Mouse (Mus musculus) liver, postnatal 0 days (tissue): Measurements from ENCODE around the gene Slc47a1. TPM values are rescaled to one million over a fixed set of nuclear protein-coding genes. Genes with fewer than 3 reads are reported as not detected.

ENCODE experiments used
- ATAC-seq: fragments of 200-750 bp; cut with Nextera tagmentation; 2 replicates; pipeline ENCODE4 v1.8.0; 2017; ENCODE audit warnings: mild to moderate bottlenecking, moderate library complexity
- DNase-seq: peaks from one replicate; pipeline ENCODE4 v3.0.0-alpha.2; 2016
- H3K27ac ChIP-seq: fragments of 300-500 bp; sonication (generic); 2 replicates; pipeline ENCODE4 v1.5.1; 2014; ENCODE audit warnings: antibody characterized with exemption, moderate library complexity, mild to moderate bottlenecking, low read depth
- H3K27me3 ChIP-seq: fragments of 300-500 bp; sonication (generic); 2 replicates; pipeline ENCODE4 v1.6.1; 2014; ENCODE audit warnings: low read length, control low read depth, mixed read lengths; ENCODE audit not compliant: insufficient read depth
- H3K36me3 ChIP-seq: fragments of 300-500 bp; sonication (generic); replicated peaks from 2 replicates; pipeline ENCODE4 v1.6.1; 2014; ENCODE audit warnings: mild to moderate bottlenecking, control low read depth, low read length, moderate library complexity, mixed read lengths; ENCODE audit not compliant: insufficient read depth
- H3K4me1 ChIP-seq: fragments of 300-500 bp; sonication (generic); 2 replicates; pipeline ENCODE4 v1.6.1; 2014; ENCODE audit warnings: antibody characterized with exemption, mild to moderate bottlenecking, control low read depth; ENCODE audit not compliant: insufficient read depth
- H3K4me2 ChIP-seq: fragments of 300-500 bp; sonication (generic); 2 replicates; pipeline ENCODE4 v1.6.1; 2014; ENCODE audit warnings: low read depth, mild to moderate bottlenecking, low read length, moderate library complexity, mixed read lengths
- H3K4me3 ChIP-seq: fragments of 300-500 bp; sonication (generic); 2 replicates; pipeline ENCODE4 v1.5.1; 2014; ENCODE audit warnings: low read depth, low read length
- H3K9ac ChIP-seq: fragments of 300-500 bp; sonication (generic); replicated peaks from 2 replicates; pipeline ENCODE4 v1.6.1; 2014; ENCODE audit warnings: mild to moderate bottlenecking, moderate library complexity
- H3K9me3 ChIP-seq: fragments of 300-500 bp; sonication (generic); 2 replicates; pipeline ENCODE4 v1.6.1; 2016; ENCODE audit warnings: mild to moderate bottlenecking, control low read depth, low read length, mixed read lengths
- CTCF ChIP-seq: sonication (generic); IDR thresholded peaks from 2 replicates; pipeline ENCODE4 v1.5.1; 2016; ENCODE audit warnings: antibody characterized with exemption, low read depth
- EP300 ChIP-seq: IDR thresholded peaks from 2 replicates; pipeline ENCODE4 v1.6.1; 2016; ENCODE audit warnings: antibody characterized with exemption, low read depth, mild to moderate bottlenecking
- WGBS: fragments of 180-500 bp; shearing (Covaris S2); extraction: QIAGEN DNeasy Blood & Tissue Kit; methylation state at CpG from one replicate; pipeline ENCODE4 v1.1.7; 2014; ENCODE audit not compliant: insufficient replicate concordance; 5-methylcytosine and 5-hydroxymethylcytosine counted together
- polyA plus RNA-seq: library from polyadenylated mRNA; unstranded; fragments of >200 nt; fragmentation: Nextera tagmentation; extraction: Ambion mirVana; gene quantifications from 2 replicates; pipeline ENCODE4 v1.2.1, GENCODE M21; 2015

Gene Slc47a1
- polyA plus RNA-seq, 1 experiment from 2014 or later, result 30.2 TPM

GRCm38 (mm10) chr11:61300205-61300604, 77.9 kb downstream of the Slc47a1 start:
- no peak overlapping the region for H3K4me2 ChIP-seq
- 45% methylated on average over 3 of the region's 3 CpGs for WGBS
- no peak overlapping the region; the same call in 1 of the 2 replicates for H3K27ac ChIP-seq
- H3K9me3 ChIP-seq, result peaks cover 2% of the 10 kb centered on the region; the same call in 1 of the 2 replicates
- no peak overlapping the region for H3K9ac ChIP-seq
- DNase-seq (no peak), ATAC-seq (no peak)
- H3K4me1 ChIP-seq, result peaks cover 3% of the 10 kb centered on the region; the same call in 1 of the 2 replicates
- TF ChIP-seq CTCF, result no peak
- TF ChIP-seq EP300, result no peak
- H3K27me3 ChIP-seq, result no peaks in the 10 kb centered on the region
- no peaks in the 10 kb centered on the region for H3K36me3 ChIP-seq
- no peak overlapping the region for H3K4me3 ChIP-seq

GRCm38 (mm10) chr11:61297901-61298300, 80.2 kb downstream of the Slc47a1 start:
- DNase-seq (no peak), ATAC-seq (no peak)
- H3K4me1 ChIP-seq, result peaks cover 3% of the 10 kb centered on the region; the same call in 1 of the 2 replicates
- TF ChIP-seq EP300, result no peak
- TF ChIP-seq CTCF, result no peak
- H3K27ac ChIP-seq, result no peak overlapping the region
- H3K36me3 ChIP-seq, result no peaks in the 10 kb centered on the region
- H3K4me2 ChIP-seq, result no peak overlapping the region
- H3K9me3 ChIP-seq, result peaks cover 2% of the 10 kb centered on the region; the same call in 1 of the 2 replicates
- H3K4me3 ChIP-seq, result no peak overlapping the region
- H3K27me3 ChIP-seq, result no peaks in the 10 kb centered on the region
- WGBS, result 55% methylated on average over 2 of the region's 2 CpGs
- no peak overlapping the region for H3K9ac ChIP-seq

GRCm38 (mm10) chr11:61297326-61297725, 80.8 kb downstream of the Slc47a1 start:
- whole genome bisulfite sequencing, result 80% methylated on average over 2 of the region's 2 CpGs

GRCm38 (mm10) chr11:61296556-61296955, 81.6 kb downstream of the Slc47a1 start:
- no peaks in the 10 kb centered on the region for H3K36me3 ChIP-seq
- H3K4me3 ChIP-seq, result no peak overlapping the region
- ATAC-seq (no peak), DNase-seq (no peak)
- no peak overlapping the region for H3K9ac ChIP-seq
- no peak overlapping the region for H3K27ac ChIP-seq
- 61% methylated on average over 1 of the region's 1 CpGs for WGBS
- TF ChIP-seq CTCF (no peak), EP300 (no peak)
- H3K27me3 ChIP-seq, result no peaks in the 10 kb centered on the region
- no peak overlapping the region for H3K4me2 ChIP-seq
- H3K9me3 ChIP-seq, result peaks cover 2% of the 10 kb centered on the region; the same call in 1 of the 2 replicates
- peaks cover 3% of the 10 kb centered on the region; the same call in 1 of the 2 replicates for H3K4me1 ChIP-seq

More at GRCm38 (mm10) chr11:61297326-61297725, 80.8 kb downstream of the Slc47a1 start:
- TF ChIP-seq EP300 (no peak), CTCF (no peak)
- ATAC-seq (no peak), DNase-seq (no peak)
- no peaks in the 10 kb centered on the region for H3K27me3 ChIP-seq
- H3K9ac ChIP-seq, result no peak overlapping the region
- peaks cover 3% of the 10 kb centered on the region; the same call in 1 of the 2 replicates for H3K4me1 ChIP-seq
- no peak overlapping the region for H3K4me3 ChIP-seq
- peaks cover 2% of the 10 kb centered on the region; the same call in 1 of the 2 replicates for H3K9me3 ChIP-seq
- H3K27ac ChIP-seq, result no peak overlapping the region
- no peaks in the 10 kb centered on the region for H3K36me3 ChIP-seq
- H3K4me2 ChIP-seq, result no peak overlapping the region

GRCm38 (mm10) chr11:61295556-61295955, 82.6 kb downstream of the Slc47a1 start:
- Histone ChIP-seq H3K36me3 (no peaks in the 10 kb centered on the region), H3K9me3 (peaks cover 2% of the 10 kb centered on the region; the same call in 1 of the 2 replicates), H3K4me1 (no peaks in the 10 kb centered on the region), H3K4me3 (no peak overlapping the region), H3K27ac (no peak overlapping the region), H3K9ac (no peak overlapping the region), H3K4me2 (no peak overlapping the region), H3K27me3 (no peaks in the 10 kb centered on the region)
- no peak for ATAC-seq
- DNase-seq, result no peak
- TF ChIP-seq CTCF (no peak), EP300 (no peak)
- 79% methylated on average over 2 of the region's 2 CpGs for WGBS

GRCm38 (mm10) chr11:61294431-61294830, 83.7 kb downstream of the Slc47a1 start:
- ATAC-seq, result no peak
- no peak overlapping the region for H3K9ac ChIP-seq

More at GRCm38 (mm10) chr11:61294431-61294830, 83.7 kb downstream of the Slc47a1 start:
- Histone ChIP-seq H3K36me3 (no peaks in the 10 kb centered on the region), H3K4me1 (no peaks in the 10 kb centered on the region), H3K9me3 (peaks cover 2% of the 10 kb centered on the region; the same call in 1 of the 2 replicates), H3K27ac (no peak overlapping the region), H3K27me3 (no peaks in the 10 kb centered on the region), H3K4me3 (no peak overlapping the region), H3K4me2 (no peak overlapping the region)
- no peak for TF ChIP-seq CTCF
- TF ChIP-seq EP300, result no peak
- no peak for DNase-seq
- WGBS, result 72% methylated on average over 3 of the region's 3 CpGs

Other genes starting within 250 kb of the Slc47a1 start
- 8.7 and 10.0 TPM in 2 replicates for gene Usp22, start 203.3 kb downstream of the Slc47a1 start, polyA plus RNA-seq
- gene Aldh3a1, start 170.8 kb downstream of the Slc47a1 start, polyA plus RNA-seq, result 0.09 and 0.12 TPM in 2 replicates
- 89.8 and 93.3 TPM in 2 replicates for gene Aldh3a2, start 110.9 kb downstream of the Slc47a1 start, polyA plus RNA-seq
- not detected in 2 replicates for gene Slc47a2, start 35.5 kb downstream of the Slc47a1 start, polyA plus RNA-seq
- 0.04 and 0.06 TPM in 2 replicates for gene Rnf112, start 75.8 kb upstream of the Slc47a1 start, polyA plus RNA-seq
- 4.9 TPM in 2 replicates for gene Mfap4, start 107.1 kb upstream of the Slc47a1 start, polyA plus RNA-seq
- gene Mapk7, start 116.1 kb upstream of the Slc47a1 start, polyA plus RNA-seq, result 4.8 and 5.6 TPM in 2 replicates
- gene B9d1, start 126.8 kb upstream of the Slc47a1 start, polyA plus RNA-seq, result 1.4 and 1.6 TPM in 2 replicates
- gene Epn2, start 201.3 kb upstream of the Slc47a1 start, polyA plus RNA-seq, result 3.1 and 3.7 TPM in 2 replicates